Mouse (Mus musculus): ENCODE results near the gene Rufy2. TPM values are rescaled to one million over a fixed set of nuclear protein-coding genes. Genes with fewer than 3 reads are reported as not detected.

Rufy2 gene
- polyA plus RNA-seq, 1 experiment from 2014 or later: 73.0 TPM

GRCm38 (mm10) chr10:62979667-62980038, 370 bp upstream of the Rufy2 start:
- Histone ChIP-seq H3K27ac (ENCODE audit: low read length) (peak overlapping the region; percentile 69), H3K4me2 (ENCODE audit: low read length) (peak overlapping the region; percentile 71), H3K4me1 (replicated peaks; ENCODE audit: control insufficient read depth, insufficient read depth, low read length) (peaks cover 12% of the 10 kb centered on the region), H3K36me3 (ENCODE audit: control insufficient read depth, insufficient read depth) (peaks cover 4% of the 10 kb centered on the region; the same call in 1 of the 2 replicates), H3K27me3 (replicated peaks; ENCODE audit: control insufficient read depth, insufficient read depth, low read length) (no peaks in the 10 kb centered on the region), H3K4me3 (replicated peaks; ENCODE audit: low read length) (peak overlapping the region; percentile 85), H3K9me3 (ENCODE audit: control insufficient read depth, low read length) (no peaks in the 10 kb centered on the region), H3K9ac (replicated peaks; ENCODE audit: low read depth, low read length) (peak overlapping the region; percentile 98)
- WGBS: 7% methylated on average over 10 of the region's 10 CpGs
- no peak for ATAC-seq

GRCm38 (mm10) chr10:62984072-62984471, 4.0 kb downstream of the Rufy2 start:
- no peaks in the 10 kb centered on the region for H3K9me3 ChIP-seq (ENCODE audit: control insufficient read depth, low read length)
- WGBS: 95% methylated on average over 11 of the region's 11 CpGs

GRCm38 (mm10) chr10:62984495-62984894, 4.5 kb downstream of the Rufy2 start:
- ATAC-seq: no peak

More at GRCm38 (mm10) chr10:62984072-62984471, 4.0 kb downstream of the Rufy2 start:
- Histone ChIP-seq H3K36me3 (ENCODE audit: control insufficient read depth, insufficient read depth) (peaks cover 9% of the 10 kb centered on the region), H3K4me3 (replicated peaks; ENCODE audit: low read length) (no peak overlapping the region), H3K4me2 (ENCODE audit: low read length) (no peak overlapping the region), H3K27ac (ENCODE audit: low read length) (no peak overlapping the region), H3K4me1 (replicated peaks; ENCODE audit: control insufficient read depth, insufficient read depth, low read length) (peaks cover 12% of the 10 kb centered on the region), H3K27me3 (replicated peaks; ENCODE audit: control insufficient read depth, insufficient read depth, low read length) (no peaks in the 10 kb centered on the region), H3K9ac (replicated peaks; ENCODE audit: low read depth, low read length) (no peak overlapping the region)
- no peak for ATAC-seq

GRCm38 (mm10) chr10:62987341-62987740, 7.3 kb downstream of the Rufy2 start:
- Histone ChIP-seq H3K9me3 (ENCODE audit: control insufficient read depth, low read length) (no peaks in the 10 kb centered on the region), H3K4me3 (replicated peaks; ENCODE audit: low read length) (no peak overlapping the region), H3K4me2 (ENCODE audit: low read length) (no peak overlapping the region), H3K27ac (ENCODE audit: low read length) (no peak overlapping the region), H3K36me3 (ENCODE audit: control insufficient read depth, insufficient read depth) (peaks cover 29% of the 10 kb centered on the region), H3K4me1 (replicated peaks; ENCODE audit: control insufficient read depth, insufficient read depth, low read length) (no peaks in the 10 kb centered on the region), H3K27me3 (replicated peaks; ENCODE audit: control insufficient read depth, insufficient read depth, low read length) (no peaks in the 10 kb centered on the region), H3K9ac (replicated peaks; ENCODE audit: low read depth, low read length) (no peak overlapping the region)
- 20% methylated on average over 3 of the region's 3 CpGs for WGBS
- no peak for ATAC-seq

More at GRCm38 (mm10) chr10:62984495-62984894, 4.5 kb downstream of the Rufy2 start:
- Histone ChIP-seq H3K27me3 (replicated peaks; ENCODE audit: control insufficient read depth, insufficient read depth, low read length) (no peaks in the 10 kb centered on the region), H3K4me2 (ENCODE audit: low read length) (no peak overlapping the region), H3K4me1 (replicated peaks; ENCODE audit: control insufficient read depth, insufficient read depth, low read length) (peaks cover 11% of the 10 kb centered on the region), H3K36me3 (ENCODE audit: control insufficient read depth, insufficient read depth) (peaks cover 10% of the 10 kb centered on the region), H3K27ac (ENCODE audit: low read length) (no peak overlapping the region), H3K4me3 (replicated peaks; ENCODE audit: low read length) (no peak overlapping the region), H3K9me3 (ENCODE audit: control insufficient read depth, low read length) (no peaks in the 10 kb centered on the region), H3K9ac (replicated peaks; ENCODE audit: low read depth, low read length) (no peak overlapping the region)
- WGBS: 91% methylated on average over 6 of the region's 6 CpGs

- WGBS: 94% methylated on average over 15 of the region's 15 CpGs
- ATAC-seq: no peak
- no peaks in the 10 kb centered on the region for H3K27me3 ChIP-seq (replicated peaks; ENCODE audit: control insufficient read depth, insufficient read depth, low read length)
- no peak overlapping the region for H3K9ac ChIP-seq (replicated peaks; ENCODE audit: low read depth, low read length)
- no peak overlapping the region for H3K4me3 ChIP-seq (replicated peaks; ENCODE audit: low read length)
- H3K36me3 ChIP-seq (ENCODE audit: control insufficient read depth, insufficient read depth): peaks cover 39% of the 10 kb centered on the region
- H3K9me3 ChIP-seq (ENCODE audit: control insufficient read depth, low read length): no peaks in the 10 kb centered on the region
- H3K4me2 ChIP-seq (ENCODE audit: low read length): no peak overlapping the region
- no peak overlapping the region for H3K27ac ChIP-seq (ENCODE audit: low read length)
- H3K4me1 ChIP-seq (replicated peaks; ENCODE audit: control insufficient read depth, insufficient read depth, low read length): no peaks in the 10 kb centered on the region
Measured at GRCm38 (mm10) chr10:62990636-62991035, 10.6 kb downstream of the Rufy2 start.

GRCm38 (mm10) chr10:62993991-62994390, 14.0 kb downstream of the Rufy2 start:
- 91% methylated on average over 7 of the region's 9 CpGs for WGBS
- Histone ChIP-seq H3K9ac (replicated peaks; ENCODE audit: low read depth, low read length) (no peak overlapping the region), H3K4me1 (replicated peaks; ENCODE audit: control insufficient read depth, insufficient read depth, low read length) (no peaks in the 10 kb centered on the region), H3K9me3 (ENCODE audit: control insufficient read depth, low read length) (no peaks in the 10 kb centered on the region), H3K4me3 (replicated peaks; ENCODE audit: low read length) (no peak overlapping the region), H3K4me2 (ENCODE audit: low read length) (no peak overlapping the region), H3K27me3 (replicated peaks; ENCODE audit: control insufficient read depth, insufficient read depth, low read length) (no peaks in the 10 kb centered on the region), H3K27ac (ENCODE audit: low read length) (no peak overlapping the region), H3K36me3 (ENCODE audit: control insufficient read depth, insufficient read depth) (peaks cover 54% of the 10 kb centered on the region)
- no peak for ATAC-seq

- 73% methylated on average over 9 of the region's 9 CpGs for WGBS
- no peaks in the 10 kb centered on the region for H3K27me3 ChIP-seq (replicated peaks; ENCODE audit: control insufficient read depth, insufficient read depth, low read length)
- ATAC-seq: no peak
- H3K4me1 ChIP-seq (replicated peaks; ENCODE audit: control insufficient read depth, insufficient read depth, low read length): no peaks in the 10 kb centered on the region
- H3K4me3 ChIP-seq (replicated peaks; ENCODE audit: low read length): no peak overlapping the region
- no peak overlapping the region for H3K4me2 ChIP-seq (ENCODE audit: low read length)
- H3K27ac ChIP-seq (ENCODE audit: low read length): no peak overlapping the region
- H3K9ac ChIP-seq (replicated peaks; ENCODE audit: low read depth, low read length): no peak overlapping the region
- H3K36me3 ChIP-seq (ENCODE audit: control insufficient read depth, insufficient read depth): peaks cover 38% of the 10 kb centered on the region
- H3K9me3 ChIP-seq (ENCODE audit: control insufficient read depth, low read length): no peaks in the 10 kb centered on the region
Measured at GRCm38 (mm10) chr10:63000584-63000983, 20.6 kb downstream of the Rufy2 start.

- H3K4me1 ChIP-seq (replicated peaks; ENCODE audit: control insufficient read depth, insufficient read depth, low read length): no peaks in the 10 kb centered on the region
- no peak overlapping the region for H3K4me2 ChIP-seq (ENCODE audit: low read length)
- no peaks in the 10 kb centered on the region for H3K27me3 ChIP-seq (replicated peaks; ENCODE audit: control insufficient read depth, insufficient read depth, low read length)
- H3K9ac ChIP-seq (replicated peaks; ENCODE audit: low read depth, low read length): no peak overlapping the region
- WGBS: 75% methylated on average over 9 of the region's 9 CpGs
- no peak for ATAC-seq
- peaks cover 34% of the 10 kb centered on the region for H3K36me3 ChIP-seq (ENCODE audit: control insufficient read depth, insufficient read depth)
- no peak overlapping the region for H3K4me3 ChIP-seq (replicated peaks; ENCODE audit: low read length)
- no peak overlapping the region for H3K27ac ChIP-seq (ENCODE audit: low read length)
- H3K9me3 ChIP-seq (ENCODE audit: control insufficient read depth, low read length): no peaks in the 10 kb centered on the region
Measured at GRCm38 (mm10) chr10:63003252-63003651, 23.2 kb downstream of the Rufy2 start.

GRCm38 (mm10) chr10:63004556-63004955, 24.5 kb downstream of the Rufy2 start:
- 0 out of 2 replicates have a peak, but pooled peaks have one; percentile 24 for ATAC-seq
- Histone ChIP-seq H3K9me3 (ENCODE audit: control insufficient read depth, low read length) (no peaks in the 10 kb centered on the region), H3K27me3 (replicated peaks; ENCODE audit: control insufficient read depth, insufficient read depth, low read length) (no peaks in the 10 kb centered on the region), H3K4me2 (ENCODE audit: low read length) (no peak overlapping the region), H3K27ac (ENCODE audit: low read length) (no peak overlapping the region; the same call in 1 of the 2 replicates), H3K4me1 (replicated peaks; ENCODE audit: control insufficient read depth, insufficient read depth, low read length) (no peaks in the 10 kb centered on the region), H3K9ac (replicated peaks; ENCODE audit: low read depth, low read length) (no peak overlapping the region), H3K4me3 (replicated peaks; ENCODE audit: low read length) (no peak overlapping the region), H3K36me3 (ENCODE audit: control insufficient read depth, insufficient read depth) (peaks cover 41% of the 10 kb centered on the region)
- WGBS: 81% methylated on average over 9 of the region's 9 CpGs

- WGBS: 78% methylated on average over 3 of the region's 3 CpGs
- ATAC-seq: no peak
- H3K4me1 ChIP-seq (replicated peaks; ENCODE audit: control insufficient read depth, insufficient read depth, low read length): no peaks in the 10 kb centered on the region
- H3K4me2 ChIP-seq (ENCODE audit: low read length): no peak overlapping the region
- peaks cover 50% of the 10 kb centered on the region for H3K36me3 ChIP-seq (ENCODE audit: control insufficient read depth, insufficient read depth)
- H3K9ac ChIP-seq (replicated peaks; ENCODE audit: low read depth, low read length): no peak overlapping the region
- no peak overlapping the region for H3K27ac ChIP-seq (ENCODE audit: low read length)
- no peaks in the 10 kb centered on the region for H3K9me3 ChIP-seq (ENCODE audit: control insufficient read depth, low read length)
- no peak overlapping the region for H3K4me3 ChIP-seq (replicated peaks; ENCODE audit: low read length)
- H3K27me3 ChIP-seq (replicated peaks; ENCODE audit: control insufficient read depth, insufficient read depth, low read length): no peaks in the 10 kb centered on the region
Measured at GRCm38 (mm10) chr10:63008193-63008592, 28.2 kb downstream of the Rufy2 start.

Data from forebrain, embryonic 16.5 days (tissue).